Mouse (Mus musculus): ENCODE measurements at regions not wholly inside any gene's neighbourhood (a gene's known extent, or its start where the extent isn't known, plus 50 kb on each side); places are given as distances from the start of the nearest gene placed in this dataset.

DNA sequence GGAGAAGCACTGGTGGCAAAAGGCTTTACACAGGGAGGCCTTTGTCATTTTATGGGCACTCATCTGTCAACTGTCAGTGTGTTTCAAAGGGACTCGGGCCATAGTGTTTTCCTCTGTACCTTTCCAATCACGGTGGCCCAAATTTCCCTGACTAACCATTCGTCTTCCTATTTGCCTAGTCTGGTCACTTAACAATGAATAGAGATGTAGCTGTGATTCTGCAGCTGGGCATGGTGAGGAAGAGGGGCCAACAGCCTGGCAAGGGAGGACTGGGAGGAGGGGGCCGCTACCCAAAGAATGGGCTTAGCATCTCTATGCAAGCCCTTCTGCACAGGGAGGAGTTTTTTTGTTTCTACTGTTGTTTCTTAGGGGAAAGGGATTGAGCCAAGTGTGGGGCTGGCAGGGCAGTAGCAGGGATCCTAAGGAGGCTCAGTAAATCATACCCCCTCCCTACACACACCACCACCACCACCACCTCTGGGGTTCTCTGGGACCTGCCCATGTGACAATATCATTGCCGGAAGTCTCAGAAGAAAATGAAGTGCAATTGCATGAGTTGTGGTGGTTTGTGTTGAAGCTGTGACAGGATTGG lies 367.2 kb downstream of the Nkx6-1 start:
- no peak for TF ChIP-seq E2F4 (IDR thresholded peaks at IDR 0.05; ENCODE audit: insufficient replicate concordance, low read depth, low read length)
- TF ChIP-seq ELF1 (IDR thresholded peaks at IDR 0.05; ENCODE audit: low read depth, low read length) = no peak
- TF ChIP-seq POLR2A (IDR thresholded peaks at IDR 0.05; ENCODE audit: low read depth, low read length) = no peak
- no peak for TF ChIP-seq TCF12 (IDR thresholded peaks at IDR 0.05; ENCODE audit: low read depth, low read length)
- no peak for TF ChIP-seq CTCF (conservative IDR thresholded peaks at IDR 0.05 in 1 of 2, IDR thresholded peaks at IDR 0.05 in 1 of 2; ENCODE audit: low read depth in 2 of 2, low read length in 2 of 2)
- no peak for TF ChIP-seq IRF4 (IDR thresholded peaks at IDR 0.05; ENCODE audit: low read depth, low read length)
- no peak for TF ChIP-seq NELFE (IDR thresholded peaks at IDR 0.05; ENCODE audit: low read depth, low read length)
- TF ChIP-seq JUND (conservative IDR thresholded peaks at IDR 0.05; ENCODE audit: low read depth, low read length) = no peak
- TF ChIP-seq POLR2AphosphoS2 (IDR thresholded peaks at IDR 0.05; ENCODE audit: low read depth, low read length) = no peak
- TF ChIP-seq ZKSCAN1 (IDR thresholded peaks at IDR 0.05; ENCODE audit: borderline replicate concordance, low read depth, low read length) = no peak
- TF ChIP-seq MAX (IDR thresholded peaks at IDR 0.05; ENCODE audit: low read length) = no peak
- TF ChIP-seq MEF2A (IDR thresholded peaks at IDR 0.05; ENCODE audit: borderline replicate concordance, low read depth, low read length) = no peak
- no peak for TF ChIP-seq UBTF (IDR thresholded peaks at IDR 0.05; ENCODE audit: low read depth, low read length)
- TF ChIP-seq EP300 (IDR thresholded peaks at IDR 0.05; ENCODE audit: low read length) = no peak

Measured in CH12.LX (cell line).